Mouse (Mus musculus) cerebellum, adult 2 months (tissue): ENCODE measurements around the gene Lrig2.

Source experiments
- CTCF ChIP-seq: fragments of 200-500 bp; IDR thresholded peaks from 2 replicates; pipeline ENCODE4 v1.5.1; 2011; ENCODE audit warnings: low read depth, mild to moderate bottlenecking, control low read depth, low read length, moderate library complexity, borderline replicate concordance; ENCODE audit not compliant: insufficient read depth
- POLR2A ChIP-seq: fragments of 200-500 bp; IDR thresholded peaks from 2 replicates; pipeline ENCODE4 v1.6.1; 2011; ENCODE audit warnings: low read length, control low read depth, borderline replicate concordance; ENCODE audit not compliant: insufficient read depth

DNA sequence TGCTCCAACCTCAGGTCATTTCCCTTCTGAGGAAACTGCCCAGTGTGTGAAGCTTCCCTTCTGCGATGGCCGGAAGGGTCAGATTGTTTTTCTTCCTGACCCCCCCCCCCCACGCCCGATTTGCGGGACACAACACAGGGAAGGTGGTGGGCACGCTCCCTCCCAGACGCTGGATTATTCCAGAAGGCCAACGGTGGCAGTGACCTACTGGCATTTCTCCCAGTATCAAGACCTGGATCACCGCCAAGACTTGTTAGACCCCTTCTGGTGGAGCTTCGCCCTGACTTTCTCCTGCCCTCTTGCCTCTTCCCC is 79.9 kb downstream of the Lrig2 start:
- TF ChIP-seq CTCF = no peak
- TF ChIP-seq POLR2A = no peak
